Mouse (Mus musculus) kidney, postnatal 4 days (tissue): ENCODE measurements at regions not wholly inside any gene's neighbourhood (a gene's known extent, or its start where the extent isn't known, plus 50 kb on each side); places are given as distances from the start of the nearest gene placed in this dataset.

Source experiments
- DNase-seq, 2 experiments: peaks; one replicate each; pipeline ENCODE4 v3.0.0; 2021; ENCODE audit warnings: mixed read lengths in 2 of 2

DNA sequence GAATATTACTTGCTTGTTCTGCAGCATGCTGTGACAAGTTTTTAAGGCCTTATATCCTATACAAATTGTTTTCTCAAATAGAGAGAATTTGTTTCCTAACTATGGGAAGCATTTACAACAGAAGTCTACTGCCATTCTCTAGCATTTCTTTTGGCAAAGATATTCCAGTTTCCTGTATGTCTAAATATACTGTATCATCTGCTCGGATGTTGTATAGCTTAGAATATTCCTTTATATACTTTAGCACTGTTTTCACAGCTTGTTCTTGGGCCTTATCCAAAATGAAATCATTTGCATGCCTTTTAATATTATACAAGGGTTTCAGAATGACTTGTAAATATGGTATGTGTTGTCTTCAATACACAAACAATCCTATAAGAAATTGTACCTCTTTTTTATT, 92.1 kb upstream of the Ins2 start:
- no peak for DNase-seq

DNA sequence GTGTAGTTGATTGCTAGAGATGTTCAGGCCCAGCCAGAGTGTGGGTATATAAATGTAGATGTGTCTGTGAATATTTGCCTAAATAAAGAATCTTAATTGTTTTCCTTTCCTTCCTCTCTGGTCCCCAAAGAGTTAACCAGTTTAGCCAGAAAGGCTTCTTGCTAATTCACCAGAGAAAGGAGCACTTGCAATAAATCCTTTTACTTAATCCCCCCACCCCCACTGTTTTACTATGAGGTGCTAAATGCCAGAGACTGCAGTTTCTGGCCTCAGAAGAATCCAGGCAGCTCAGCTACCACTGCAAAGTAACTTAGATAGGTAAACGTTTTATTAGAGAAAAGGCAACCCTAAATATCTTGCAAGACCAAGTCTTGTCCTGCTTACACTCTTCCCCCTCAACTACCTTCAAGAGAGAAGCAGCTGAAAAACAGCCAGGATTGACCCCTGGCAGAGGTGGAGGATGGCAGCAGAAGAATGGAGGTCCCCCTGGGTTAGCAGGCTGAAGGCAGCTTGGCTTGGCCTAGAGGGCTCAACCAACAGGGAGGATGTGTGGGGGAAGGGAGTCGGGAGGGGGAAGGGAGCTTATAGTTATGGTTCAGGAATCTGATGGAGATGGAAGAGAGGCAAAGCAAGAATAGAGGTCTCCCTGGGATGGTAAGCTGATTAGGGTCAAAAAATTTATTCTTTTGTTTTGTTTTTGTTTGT, 87.9 kb upstream of the Ins2 start:
- DNase-seq = peak in 1 of 2 experiments; percentile 1

DNA sequence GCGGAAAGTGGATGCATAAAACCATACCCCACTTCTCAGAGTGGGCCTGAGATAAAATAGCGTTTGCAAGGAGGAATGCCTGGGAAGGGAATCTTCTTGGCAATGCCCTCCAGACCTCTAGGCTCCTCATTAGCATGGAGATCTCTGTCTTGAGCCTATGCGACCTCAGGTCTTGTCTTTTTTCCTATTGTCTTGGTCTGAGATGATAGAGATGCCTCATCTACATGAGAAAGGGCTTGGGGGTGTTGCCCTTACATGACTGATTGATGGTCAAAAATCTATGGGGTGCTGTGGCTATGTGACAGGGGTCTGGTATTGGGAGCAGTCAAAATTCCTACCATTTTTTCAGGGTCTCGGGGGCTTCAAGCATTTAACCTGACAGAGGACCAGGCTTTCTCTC, 67.5 kb upstream of the Ins2 start:
- no peak for DNase-seq

DNA sequence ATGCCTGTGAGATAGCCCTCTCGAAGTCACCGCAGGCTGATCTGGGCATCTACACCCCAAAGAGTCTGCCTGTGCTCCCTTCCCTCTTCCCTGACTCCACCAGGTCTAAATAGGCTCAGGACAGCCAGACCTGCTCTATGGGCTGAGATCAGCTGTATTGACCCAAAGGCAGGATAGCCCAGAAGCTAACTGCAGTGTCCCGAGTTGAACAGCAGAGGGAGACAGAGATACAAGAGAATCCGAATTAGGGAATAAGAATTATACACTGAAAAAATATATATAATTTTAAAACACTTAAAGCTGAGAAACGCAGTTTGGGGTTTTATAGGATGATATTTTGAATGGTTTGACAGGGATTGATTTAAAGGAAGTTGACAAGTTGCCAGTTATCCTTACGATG, 56.2 kb upstream of the Ins2 start:
- DNase-seq = peak; percentile 69 to 72

DNA sequence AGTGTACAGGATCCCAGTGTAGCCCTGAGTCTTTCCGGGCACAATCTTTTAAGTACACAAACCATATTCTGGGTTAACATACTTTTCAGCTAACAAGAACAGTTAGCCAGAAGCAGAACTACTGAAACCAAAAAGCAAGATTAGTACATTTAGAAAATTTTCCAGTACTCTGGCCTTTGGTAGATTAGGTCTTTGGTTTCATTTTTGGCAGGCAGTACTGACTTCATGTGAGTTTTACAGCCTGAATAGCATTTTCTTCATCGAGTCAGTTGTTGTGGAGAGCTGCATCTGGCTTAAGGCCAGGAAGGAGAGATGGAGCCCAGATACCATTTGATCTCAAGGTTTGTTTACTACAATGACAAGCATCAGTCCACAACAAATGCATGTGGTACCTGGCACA, 51.3 kb upstream of the Ins2 start:
- no peak for DNase-seq
